Mouse (Mus musculus) forebrain, embryonic 13.5 days (tissue): ENCODE results near the gene Cap1. TPM values are rescaled to one million over a fixed set of nuclear protein-coding genes. Genes with fewer than 3 reads are reported as not detected.

Experiments used
- ATAC-seq: fragments of 200-750 bp; cut with Nextera tagmentation; 2 replicates; pipeline ENCODE4 v1.8.0; 2017
- H3K27ac ChIP-seq: fragments of 300-500 bp; sonication (generic); 2 replicates; pipeline ENCODE4 v1.5.1; 2015; ENCODE audit warnings: inconsistent platforms, mild to moderate bottlenecking, moderate library complexity
- H3K27me3 ChIP-seq: fragments of 300-500 bp; sonication (generic); 2 replicates; pipeline ENCODE4 v1.6.1; 2015; ENCODE audit warnings: mild to moderate bottlenecking, inconsistent platforms
- H3K36me3 ChIP-seq: fragments of 300-500 bp; sonication (generic); 2 replicates; pipeline ENCODE4 v1.6.1; 2015; ENCODE audit warnings: mild to moderate bottlenecking, inconsistent platforms; ENCODE audit not compliant: poor library complexity, severe bottlenecking
- H3K4me1 ChIP-seq: fragments of 300-500 bp; sonication (generic); 2 replicates; pipeline ENCODE4 v1.6.1; 2015; ENCODE audit warnings: inconsistent platforms
- H3K4me2 ChIP-seq: fragments of 300-500 bp; sonication (generic); 2 replicates; pipeline ENCODE4 v1.6.1; 2015; ENCODE audit warnings: inconsistent platforms, mild to moderate bottlenecking, moderate library complexity
- H3K4me3 ChIP-seq: fragments of 300-500 bp; sonication (generic); 2 replicates; pipeline ENCODE4 v1.5.1; 2015; ENCODE audit warnings: mild to moderate bottlenecking, inconsistent platforms
- H3K9ac ChIP-seq: fragments of 300-500 bp; sonication (generic); 2 replicates; pipeline ENCODE4 v1.6.1; 2015; ENCODE audit warnings: mild to moderate bottlenecking, inconsistent platforms
- H3K9me3 ChIP-seq: fragments of 300-500 bp; sonication (generic); replicated peaks from 2 replicates; pipeline ENCODE4 v1.6.1; 2016; ENCODE audit warnings: inconsistent platforms
- WGBS: fragments of 180-500 bp; shearing (Covaris S2); methylation state at CpG from one replicate; pipeline ENCODE4 v1.1.7; 2015; 5-methylcytosine and 5-hydroxymethylcytosine counted together
- polyA plus RNA-seq: library from polyadenylated mRNA; unstranded; fragments of >200 nt; fragmentation: Nextera tagmentation; extraction: Ambion mirVana; gene quantifications from 2 replicates; pipeline ENCODE4 v1.2.1, GENCODE M21; 2015

The Cap1 gene
- polyA plus RNA-seq, 1 experiment from 2014 or later, result 70.7 TPM

- 91% methylated on average over 4 of the region's 4 CpGs for WGBS
- Histone ChIP-seq H3K4me1 (no peaks in the 10 kb centered on the region), H3K4me3 (no peak overlapping the region), H3K27me3 (no peaks in the 10 kb centered on the region), H3K4me2 (no peak overlapping the region), H3K36me3 (peaks cover 88% of the 10 kb centered on the region), H3K27ac (no peak overlapping the region), H3K9me3 (no peaks in the 10 kb centered on the region), H3K9ac (no peak overlapping the region)
- no peak for ATAC-seq
These were observed 24.0 kb downstream of the Cap1 start for GRCm38 (mm10) chr4:122861836-122862235.

- Histone ChIP-seq H3K4me1 (no peaks in the 10 kb centered on the region), H3K27me3 (no peaks in the 10 kb centered on the region), H3K9ac (no peak overlapping the region), H3K27ac (no peak overlapping the region), H3K9me3 (no peaks in the 10 kb centered on the region), H3K4me2 (no peak overlapping the region), H3K4me3 (no peak overlapping the region), H3K36me3 (peaks cover 88% of the 10 kb centered on the region)
- 90% methylated on average over 6 of the region's 6 CpGs for WGBS
- ATAC-seq, result no peak
These were observed 26.7 kb downstream of the Cap1 start for GRCm38 (mm10) chr4:122859096-122859674.

- Histone ChIP-seq H3K27me3 (no peaks in the 10 kb centered on the region), H3K9me3 (no peaks in the 10 kb centered on the region), H3K4me3 (no peak overlapping the region), H3K36me3 (peaks cover 88% of the 10 kb centered on the region), H3K9ac (no peak overlapping the region), H3K4me2 (no peak overlapping the region), H3K27ac (no peak overlapping the region), H3K4me1 (no peaks in the 10 kb centered on the region)
- WGBS, result 47% methylated on average over 2 of the region's 2 CpGs
- ATAC-seq, result no peak
These were observed 27.9 kb downstream of the Cap1 start for GRCm38 (mm10) chr4:122857909-122858308.

- no peak for ATAC-seq
- no peak overlapping the region for H3K4me2 ChIP-seq
- no peaks in the 10 kb centered on the region for H3K4me1 ChIP-seq
- no peak overlapping the region for H3K27ac ChIP-seq
- H3K9ac ChIP-seq, result no peak overlapping the region
- no peaks in the 10 kb centered on the region for H3K27me3 ChIP-seq
- H3K9me3 ChIP-seq, result no peaks in the 10 kb centered on the region
- WGBS, result 93% methylated on average over 4 of the region's 4 CpGs
- H3K4me3 ChIP-seq, result no peak overlapping the region
- H3K36me3 ChIP-seq, result peaks cover 95% of the 10 kb centered on the region
These were observed 31.1 kb downstream of the Cap1 start for GRCm38 (mm10) chr4:122854770-122855169.

- H3K4me3 ChIP-seq, result no peak overlapping the region
- no peaks in the 10 kb centered on the region for H3K27me3 ChIP-seq
- peaks cover 98% of the 10 kb centered on the region for H3K36me3 ChIP-seq
- H3K4me2 ChIP-seq, result no peak overlapping the region
- H3K27ac ChIP-seq, result no peak overlapping the region
- WGBS, result 69% methylated on average over 2 of the region's 2 CpGs
- ATAC-seq, result no peak
- no peak overlapping the region for H3K9ac ChIP-seq
- H3K4me1 ChIP-seq, result no peaks in the 10 kb centered on the region
- no peaks in the 10 kb centered on the region for H3K9me3 ChIP-seq
These were observed 32.2 kb downstream of the Cap1 start for GRCm38 (mm10) chr4:122853691-122854090.

GRCm38 (mm10) chr4:122851535-122851934, 34.3 kb downstream of the Cap1 start:
- H3K36me3 ChIP-seq, result peaks cover 98% of the 10 kb centered on the region
- H3K9me3 ChIP-seq, result no peaks in the 10 kb centered on the region
- H3K4me1 ChIP-seq, result no peaks in the 10 kb centered on the region
- no peak overlapping the region for H3K4me3 ChIP-seq
- no peak overlapping the region for H3K27ac ChIP-seq
- no peak for ATAC-seq
- H3K27me3 ChIP-seq, result no peaks in the 10 kb centered on the region
- no peak overlapping the region for H3K4me2 ChIP-seq
- no peak overlapping the region for H3K9ac ChIP-seq

GRCm38 (mm10) chr4:122848150-122848621, 37.7 kb downstream of the Cap1 start:
- Histone ChIP-seq H3K4me3 (no peak overlapping the region), H3K4me2 (no peak overlapping the region), H3K27ac (no peak overlapping the region), H3K9me3 (no peaks in the 10 kb centered on the region), H3K9ac (no peak overlapping the region), H3K36me3 (peaks cover 92% of the 10 kb centered on the region), H3K4me1 (no peaks in the 10 kb centered on the region), H3K27me3 (no peaks in the 10 kb centered on the region)
- WGBS, result 85% methylated on average over 13 of the region's 13 CpGs
- ATAC-seq, result no peak

GRCm38 (mm10) chr4:122838416-122838815, 47.4 kb downstream of the Cap1 start:
- Histone ChIP-seq H3K27me3 (no peaks in the 10 kb centered on the region), H3K4me1 (peaks cover 31% of the 10 kb centered on the region), H3K4me2 (peak overlapping the region; percentile 10; the same call in 1 of the 2 replicates), H3K36me3 (peaks cover 19% of the 10 kb centered on the region), H3K4me3 (no peak overlapping the region), H3K9ac (no peak overlapping the region), H3K9me3 (no peaks in the 10 kb centered on the region), H3K27ac (no peak overlapping the region)
- no peak for ATAC-seq
- WGBS, result 88% methylated on average over 1 of the region's 1 CpGs

GRCm38 (mm10) chr4:122837994-122838393, 47.9 kb downstream of the Cap1 start:
- Histone ChIP-seq H3K9me3 (no peaks in the 10 kb centered on the region), H3K27me3 (no peaks in the 10 kb centered on the region), H3K27ac (no peak overlapping the region), H3K9ac (no peak overlapping the region), H3K36me3 (peaks cover 19% of the 10 kb centered on the region), H3K4me1 (peaks cover 31% of the 10 kb centered on the region), H3K4me3 (no peak overlapping the region), H3K4me2 (peak overlapping the region; percentile 10; the same call in 1 of the 2 replicates)
- 77% methylated on average over 2 of the region's 2 CpGs for WGBS
- no peak for ATAC-seq

- H3K9me3 ChIP-seq, result no peaks in the 10 kb centered on the region
- H3K27me3 ChIP-seq, result no peaks in the 10 kb centered on the region
- H3K4me3 ChIP-seq, result peak overlapping the region; percentile 77; the same call in 1 of the 2 replicates
- no peak for ATAC-seq
- 65% methylated on average over 6 of the region's 6 CpGs for WGBS
- H3K27ac ChIP-seq, result no peak overlapping the region
- H3K36me3 ChIP-seq, result peaks cover 17% of the 10 kb centered on the region
- H3K4me1 ChIP-seq, result peaks cover 36% of the 10 kb centered on the region
- no peak overlapping the region for H3K9ac ChIP-seq
- H3K4me2 ChIP-seq, result peak overlapping the region; percentile 83
These were observed 48.6 kb downstream of the Cap1 start for GRCm38 (mm10) chr4:122837180-122837730.

- Histone ChIP-seq H3K4me1 (peaks cover 45% of the 10 kb centered on the region), H3K36me3 (peaks cover 8% of the 10 kb centered on the region), H3K4me3 (peak overlapping the region; percentile 77), H3K9me3 (no peaks in the 10 kb centered on the region), H3K9ac (peak overlapping the region; percentile 79), H3K27ac (peak overlapping the region; percentile 61; the same call in 1 of the 2 replicates), H3K4me2 (peak overlapping the region; percentile 83), H3K27me3 (no peaks in the 10 kb centered on the region)
- no peak; the same call in 1 of the 2 replicates for ATAC-seq
- WGBS, result 1% methylated on average over 7 of the region's 7 CpGs
These were observed 49.5 kb downstream of the Cap1 start for GRCm38 (mm10) chr4:122836403-122836775.

GRCm38 (mm10) chr4:122835530-122836402, 50.1 kb downstream of the Cap1 start, which contains the start of gene Ppt1:
Gene Ppt1 (plus strand): TSS chr4:122836242.
- peak; percentile 93 for ATAC-seq

More at GRCm38 (mm10) chr4:122835530-122836402, 50.1 kb downstream of the Cap1 start, which contains the start of gene Ppt1:
- Histone ChIP-seq H3K36me3 (peaks cover 4% of the 10 kb centered on the region; the same call in 1 of the 2 replicates), H3K27me3 (no peaks in the 10 kb centered on the region), H3K4me3 (peak within 1 kb of the TSS; percentile 77), H3K4me2 (peak within 1 kb of the TSS; percentile 83), H3K9me3 (no peaks in the 10 kb centered on the region), H3K9ac (peak within 1 kb of the TSS; percentile 79), H3K27ac (peak within 1 kb of the TSS; percentile 79), H3K4me1 (peaks cover 49% of the 10 kb centered on the region)
- 3% methylated on average over 31 of the region's 31 CpGs for WGBS
